Mouse (Mus musculus): ENCODE data around the gene Capzb.

GRCm38 (mm10) chr4:139142985-139143384 is 49.7 kb upstream of the Capzb start:
- no peak for TF ChIP-seq CTCF (IDR thresholded peaks at IDR 0.05; ENCODE audit: insufficient read depth, low read length)
- TF ChIP-seq POLR2A (IDR thresholded peaks at IDR 0.05; ENCODE audit: borderline replicate concordance, extremely low read depth, low read depth, low read length): no peak

Data from lung, adult 2 months (tissue).